Mouse (Mus musculus) induced T-regulatory cell, adult 2 months (primary cell): ENCODE data around the gene Ccdc6.

ENCODE experiments used
- DNase-seq: peaks from one replicate; pipeline ENCODE4 v3.0.0-alpha.2; 2012; ENCODE audit warnings: low read depth

The Ccdc6 gene

DNA sequence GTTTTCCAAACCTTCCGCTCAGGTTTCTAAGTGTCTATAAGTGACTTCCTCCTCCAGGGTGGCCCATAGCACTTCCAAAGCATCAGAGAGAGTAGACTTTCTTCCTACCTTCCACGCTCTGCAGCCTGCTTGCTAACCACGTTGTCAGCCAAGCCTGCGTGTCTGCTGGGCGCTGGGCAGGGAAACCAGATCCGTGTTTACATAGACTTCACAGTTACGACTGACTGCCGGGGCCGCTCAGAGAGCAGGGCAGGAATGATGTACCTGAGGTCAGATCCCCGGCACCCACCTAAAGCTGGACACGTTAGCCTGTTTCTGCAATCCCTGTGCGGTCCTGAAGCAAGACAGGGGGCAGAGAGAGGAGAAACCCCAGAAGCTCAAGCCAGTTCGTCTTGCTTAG, 71.5 kb downstream of the Ccdc6 start:
- no peak for DNase-seq

DNA sequence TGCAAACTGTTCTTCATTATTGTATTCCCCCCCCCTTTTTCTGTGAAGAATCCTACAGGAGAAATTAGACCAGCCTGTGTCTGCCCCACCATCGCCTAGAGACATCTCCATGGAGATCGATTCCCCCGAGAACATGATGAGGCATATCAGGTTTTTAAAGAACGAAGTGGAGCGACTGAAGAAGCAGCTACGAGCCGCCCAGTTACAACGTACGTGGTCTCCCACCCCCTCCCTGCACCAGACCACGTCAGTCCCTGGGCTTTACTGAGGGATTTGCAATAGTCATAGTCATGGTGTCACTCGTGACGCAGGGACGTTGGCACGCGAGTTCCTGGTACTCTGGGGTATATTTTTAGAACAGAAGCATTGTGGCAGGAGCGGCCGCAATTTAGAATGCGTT, 72.1 kb downstream of the Ccdc6 start:
- DNase-seq: no peak

DNA sequence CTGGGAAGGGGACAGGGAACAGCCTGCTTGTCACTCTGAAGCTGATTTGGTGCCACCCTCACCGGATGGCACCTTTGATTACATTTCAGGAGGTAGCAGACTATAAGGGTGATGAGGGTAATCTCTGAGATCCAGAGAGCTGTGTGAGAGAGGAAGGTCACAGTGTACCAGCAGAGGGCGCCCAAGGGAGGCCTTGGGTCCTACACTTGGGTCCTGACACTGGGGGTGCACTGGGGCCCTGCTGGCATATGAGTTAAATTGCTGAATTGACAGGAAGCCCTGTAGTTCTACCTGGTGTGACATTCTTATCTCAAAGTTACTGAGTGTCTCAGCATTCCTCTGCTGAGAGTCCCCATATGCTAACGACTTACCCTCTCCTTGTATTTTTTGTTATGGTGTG, 76.4 kb downstream of the Ccdc6 start:
- peak; percentile 82 for DNase-seq

DNA sequence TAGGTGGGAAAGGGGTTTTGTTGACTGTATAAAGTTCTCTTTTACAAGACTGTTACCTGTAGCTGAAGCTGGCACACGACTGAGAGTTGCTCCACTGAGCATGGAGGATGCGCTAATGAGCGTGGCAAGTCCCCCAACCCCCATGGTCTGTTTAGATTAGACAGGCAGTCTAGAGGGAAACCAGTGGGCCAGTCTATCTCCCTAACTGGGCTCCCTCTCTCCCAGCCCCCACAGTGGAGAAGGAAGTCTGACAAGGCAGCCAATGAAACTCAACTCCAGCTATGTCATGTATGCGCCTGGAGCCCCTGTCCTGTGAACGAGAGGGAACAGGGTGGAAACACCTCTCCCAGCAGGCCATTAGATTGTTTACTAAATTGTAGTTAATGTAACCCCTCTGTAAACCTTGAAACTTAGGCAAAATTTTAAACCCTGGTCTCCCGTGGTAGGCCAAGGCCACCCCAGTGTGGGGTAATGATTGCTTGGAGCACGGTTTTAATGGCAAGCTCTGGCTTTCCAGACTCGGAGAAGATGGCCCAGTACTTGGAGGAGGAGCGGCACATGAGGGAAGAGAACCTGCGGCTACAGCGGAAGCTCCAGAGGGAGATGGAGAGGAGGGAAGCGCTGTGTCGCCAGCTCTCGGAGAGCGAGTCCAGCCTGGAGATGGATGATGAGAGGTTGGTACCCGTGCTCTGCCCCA, 77.7 kb downstream of the Ccdc6 start:
- no peak for DNase-seq

DNA sequence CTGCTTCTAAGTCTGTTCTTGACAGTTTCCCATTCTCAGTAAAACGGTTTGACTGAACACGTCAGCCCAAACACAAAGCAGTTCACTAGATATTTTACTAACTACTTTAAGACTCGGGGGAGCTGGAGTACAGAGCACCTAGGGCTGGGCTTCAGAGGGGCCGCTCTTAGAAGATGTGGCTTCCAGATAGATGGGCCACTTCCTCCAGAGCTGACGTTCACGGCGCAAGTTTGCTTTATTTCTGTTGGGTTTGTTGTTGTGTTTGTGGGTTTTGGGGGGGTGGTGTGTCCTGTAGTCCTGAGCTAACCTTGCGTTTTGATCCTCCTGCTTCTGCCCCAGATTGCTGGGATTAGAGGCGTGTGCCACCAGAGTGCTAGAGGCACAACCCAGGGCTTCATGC, 83.8 kb downstream of the Ccdc6 start:
- peak; percentile 78 for DNase-seq

DNA sequence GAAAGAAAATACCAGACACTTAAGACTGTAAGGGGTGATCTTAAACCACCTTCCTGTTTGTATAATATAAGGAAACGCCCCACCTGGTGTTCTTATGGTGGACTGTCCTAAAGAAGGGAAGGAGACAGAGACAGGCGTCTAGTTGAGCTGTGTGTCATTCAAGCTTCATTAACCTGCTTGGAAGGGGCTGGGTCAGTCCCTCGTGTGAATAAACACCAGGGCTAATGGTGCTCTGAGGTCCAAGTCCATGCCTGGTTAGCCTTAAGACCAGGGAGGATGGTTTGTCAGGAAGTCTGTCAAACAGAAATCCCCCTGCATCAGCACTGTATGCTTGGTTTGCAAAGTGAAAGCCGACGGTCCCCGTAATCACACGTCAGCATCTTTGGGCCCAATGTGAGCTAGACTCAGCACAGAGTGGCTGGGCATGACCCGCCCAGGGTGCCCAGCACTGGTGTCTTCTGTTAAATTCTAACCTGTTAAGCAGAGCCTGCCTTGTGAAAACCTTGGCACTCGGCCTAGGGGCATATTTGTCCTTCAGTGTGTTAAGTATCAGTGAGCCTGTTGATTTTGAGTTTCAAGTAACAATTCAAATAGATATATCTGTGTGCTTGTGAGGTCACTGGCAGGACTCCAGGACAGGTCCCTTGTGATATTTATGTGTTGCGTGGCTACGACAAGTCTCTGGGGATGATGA, 84.5 kb downstream of the Ccdc6 start:
- peak; percentile 79 for DNase-seq

DNA sequence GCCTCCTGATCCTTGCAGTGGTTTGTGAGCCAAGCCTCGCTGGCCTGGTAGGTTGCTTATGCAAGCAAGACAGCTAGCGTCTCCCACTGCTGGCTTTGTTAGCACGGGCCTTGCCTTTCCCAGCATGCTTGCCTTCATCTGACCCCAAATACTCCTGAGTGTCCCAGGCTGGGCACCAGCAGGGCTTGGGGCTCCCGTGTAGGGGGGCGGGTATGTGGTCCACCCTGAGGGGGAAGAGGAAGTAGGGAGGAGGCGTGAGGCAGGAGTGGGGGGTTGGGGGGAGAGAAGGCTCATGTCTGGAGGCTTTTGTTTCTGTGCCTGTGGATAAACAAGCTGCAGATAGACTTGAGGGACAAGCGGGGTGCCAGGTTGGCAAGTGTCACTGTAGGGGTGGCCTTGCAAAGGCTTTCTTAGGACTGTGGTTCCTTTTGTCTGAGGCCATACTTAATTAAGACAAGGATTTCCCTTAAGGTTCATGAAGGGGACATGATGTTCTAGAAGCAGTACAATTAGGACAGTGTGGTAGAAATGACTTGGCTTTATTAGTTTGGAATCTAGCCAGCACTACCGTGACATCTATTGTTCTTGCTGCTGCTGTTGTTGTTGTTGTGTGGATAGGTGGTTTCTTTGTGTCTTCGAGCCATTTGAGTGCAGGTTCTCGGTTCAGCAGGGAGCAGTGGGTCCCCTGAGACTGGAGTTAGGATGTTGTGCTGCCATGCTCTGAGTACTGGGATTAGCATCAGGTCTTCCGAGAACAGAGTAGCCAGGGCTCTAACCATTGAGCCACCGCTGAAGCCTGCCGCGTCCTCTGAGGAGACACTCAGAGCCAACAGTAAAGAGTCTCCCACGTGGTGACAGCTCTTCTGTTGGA, 86.5 kb downstream of the Ccdc6 start:
- no peak for DNase-seq

DNA sequence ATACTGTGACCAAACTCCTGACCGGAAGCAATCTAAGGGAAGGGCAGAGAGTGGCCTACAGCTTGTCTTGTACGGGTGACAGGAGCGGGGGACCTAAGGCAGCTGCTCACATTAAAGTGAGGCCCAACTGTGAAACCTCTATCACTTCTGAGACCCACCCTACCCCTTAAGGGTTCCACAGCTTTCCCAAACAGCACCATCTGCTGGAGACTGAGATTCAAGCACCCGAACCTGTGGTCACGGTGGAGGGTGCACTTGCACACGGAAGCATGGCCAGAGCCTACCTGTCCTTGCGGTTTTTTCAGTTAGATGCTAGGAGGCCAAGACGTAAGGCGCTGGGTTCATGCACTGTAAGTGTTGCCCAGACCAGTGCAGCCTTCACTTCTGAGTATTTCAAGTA, 89.2 kb downstream of the Ccdc6 start:
- peak; percentile 50 for DNase-seq

DNA sequence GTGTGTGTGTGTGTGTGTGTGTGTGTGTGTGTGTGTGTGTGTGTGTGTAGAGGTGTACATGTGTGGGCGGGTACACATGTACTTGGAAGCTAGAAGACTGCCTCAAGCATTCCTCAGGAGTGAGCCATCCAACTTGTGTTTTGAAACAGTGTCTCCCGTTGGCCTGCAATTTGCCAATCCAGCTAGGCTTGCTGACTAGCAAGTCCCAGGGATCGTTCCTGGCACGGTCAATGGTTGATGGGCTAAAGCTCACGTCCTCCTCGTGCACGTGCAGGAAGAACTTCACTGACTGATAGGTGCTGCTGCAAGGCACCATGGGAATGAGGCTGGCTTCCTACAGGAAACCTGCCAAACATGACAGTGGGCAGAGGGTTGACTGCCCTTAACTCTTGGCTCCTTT, 89.7 kb downstream of the Ccdc6 start:
- no peak for DNase-seq

DNA sequence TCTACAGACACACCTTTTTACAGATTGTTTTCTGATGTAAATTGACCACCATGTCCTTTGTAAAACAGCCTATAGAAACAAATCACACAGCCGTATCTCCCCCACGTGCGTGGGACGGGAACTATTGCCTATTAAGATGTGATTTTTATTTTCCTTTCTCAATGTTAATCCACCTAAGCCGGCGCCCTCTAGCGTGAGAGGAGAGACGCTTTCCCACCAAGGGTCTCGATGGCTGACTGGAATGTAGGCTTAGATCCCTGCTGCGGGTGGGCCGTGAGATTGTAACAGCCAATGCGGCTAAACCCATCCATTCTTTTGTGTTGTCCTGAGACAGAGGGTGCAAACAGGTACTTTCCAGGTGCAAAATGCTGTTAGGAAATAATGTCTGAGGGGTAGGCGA, 92.9 kb downstream of the Ccdc6 start:
- DNase-seq: no peak

DNA sequence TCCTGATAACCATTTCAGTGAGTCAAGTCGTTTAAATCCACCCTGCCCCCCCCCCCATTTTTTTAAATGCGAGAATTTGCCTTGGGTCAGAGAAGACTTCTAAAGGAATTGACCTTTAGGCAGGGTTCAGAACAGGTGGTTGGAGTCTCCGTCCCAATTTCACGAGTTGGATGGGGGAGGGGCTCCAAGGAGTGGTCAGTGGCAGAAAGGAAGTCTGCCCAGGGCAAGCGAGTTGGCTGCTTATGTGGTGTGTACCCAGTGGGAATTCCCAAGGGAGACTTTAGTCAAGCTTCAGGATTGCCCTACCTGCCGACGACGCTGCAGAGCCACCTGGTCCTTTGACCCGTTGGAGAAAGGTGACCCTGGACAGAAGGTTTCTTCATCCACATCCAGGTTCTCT, 97.4 kb downstream of the Ccdc6 start:
- no peak for DNase-seq

DNA sequence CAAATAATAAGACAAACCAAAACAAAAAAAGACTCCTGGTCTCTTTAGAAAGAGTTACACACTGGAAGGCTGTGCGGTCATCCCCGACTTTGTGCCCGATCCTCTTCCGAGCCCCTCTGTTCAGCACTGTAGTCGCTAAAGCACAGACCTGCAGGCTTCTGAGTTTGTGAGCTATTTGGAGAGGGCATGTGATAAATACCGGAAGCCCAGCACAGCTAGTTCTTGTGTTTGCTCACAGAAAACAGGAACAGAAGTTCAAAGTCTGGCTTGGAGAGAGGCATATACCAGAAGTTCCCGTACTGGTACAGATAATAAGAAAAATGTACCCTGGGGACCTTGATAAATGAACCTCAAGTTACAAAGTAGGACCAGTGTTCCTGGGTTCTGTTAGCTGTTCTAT, 98.4 kb downstream of the Ccdc6 start:
- no peak for DNase-seq

DNA sequence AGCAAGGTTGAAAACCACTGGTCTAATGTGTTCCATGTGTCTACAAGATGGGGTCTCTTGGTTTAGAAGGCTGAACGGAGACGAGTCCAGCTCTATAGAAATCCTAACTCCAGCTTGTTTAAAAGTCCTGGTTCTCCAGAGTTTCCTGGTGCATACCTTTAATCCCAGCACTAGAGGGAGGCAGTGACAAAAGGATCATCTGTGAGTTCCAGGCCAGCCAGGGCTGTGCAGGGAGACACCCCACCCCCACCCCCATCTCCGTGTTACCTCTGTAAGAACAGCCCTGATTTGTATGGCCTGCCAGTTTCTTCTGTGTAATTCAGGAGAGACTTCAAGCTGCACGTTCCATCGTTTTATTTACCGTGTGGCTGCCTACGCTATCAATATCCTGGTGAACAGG, 98.9 kb downstream of the Ccdc6 start:
- DNase-seq: no peak

DNA sequence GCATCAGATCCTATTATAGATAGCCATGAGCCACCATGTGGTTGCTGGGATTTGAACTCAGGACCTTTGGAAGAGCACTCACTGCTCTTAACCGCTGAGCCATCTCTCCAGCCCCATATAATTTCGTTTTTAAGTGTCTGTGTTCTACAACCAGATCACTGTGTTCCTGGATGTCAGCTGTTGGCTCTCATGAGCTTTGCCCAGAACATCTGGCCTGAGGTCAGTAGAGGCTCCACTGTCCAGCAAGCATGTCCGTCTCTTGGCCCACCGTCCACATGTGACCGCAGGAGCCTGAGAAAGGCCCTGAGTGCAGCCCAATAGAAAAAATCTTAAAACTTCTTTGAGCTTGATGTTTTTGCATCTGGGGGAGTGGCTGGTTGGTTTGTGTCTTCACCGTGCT, 99.7 kb downstream of the Ccdc6 start:
- DNase-seq: no peak

DNA sequence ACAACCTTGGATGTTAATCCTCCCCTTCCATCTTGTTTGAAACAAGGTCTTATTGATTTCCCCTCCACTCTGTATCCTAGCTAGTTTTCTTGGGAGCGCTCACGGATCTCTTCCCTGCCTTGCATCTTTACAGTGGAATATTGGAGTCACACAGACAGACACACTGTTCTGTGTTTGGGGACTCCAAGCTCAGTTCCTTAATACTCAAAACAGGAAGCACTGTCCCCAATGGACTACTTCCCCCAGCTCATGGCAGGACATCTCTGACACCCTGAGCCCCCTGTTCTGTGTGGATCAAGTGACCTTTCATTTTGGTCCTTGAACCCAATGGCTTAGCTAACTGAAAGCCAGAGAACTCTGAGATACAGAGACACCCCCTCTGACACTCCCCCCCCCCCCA, 100.7 kb downstream of the Ccdc6 start:
- no peak for DNase-seq

DNA sequence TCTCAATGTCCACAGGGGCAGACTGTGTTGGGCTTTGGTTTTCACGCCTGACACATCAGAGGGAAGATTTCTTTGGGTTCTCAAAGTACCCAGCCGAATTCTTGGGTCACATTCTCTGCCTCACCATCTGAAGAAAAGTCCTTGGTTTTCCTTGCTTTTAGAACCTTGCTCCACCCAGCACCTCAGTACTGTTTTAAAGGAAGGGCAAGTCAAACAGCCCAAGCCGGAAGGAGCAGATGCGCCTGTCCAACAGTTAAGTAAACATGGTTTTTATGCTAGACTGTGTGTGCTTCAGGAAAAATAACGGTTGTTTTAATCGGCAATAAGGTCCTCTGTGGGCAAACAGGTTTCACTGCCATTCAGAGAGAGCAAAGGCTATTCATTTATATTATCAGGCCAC, 101.1 kb downstream of the Ccdc6 start:
- DNase-seq: no peak

DNA sequence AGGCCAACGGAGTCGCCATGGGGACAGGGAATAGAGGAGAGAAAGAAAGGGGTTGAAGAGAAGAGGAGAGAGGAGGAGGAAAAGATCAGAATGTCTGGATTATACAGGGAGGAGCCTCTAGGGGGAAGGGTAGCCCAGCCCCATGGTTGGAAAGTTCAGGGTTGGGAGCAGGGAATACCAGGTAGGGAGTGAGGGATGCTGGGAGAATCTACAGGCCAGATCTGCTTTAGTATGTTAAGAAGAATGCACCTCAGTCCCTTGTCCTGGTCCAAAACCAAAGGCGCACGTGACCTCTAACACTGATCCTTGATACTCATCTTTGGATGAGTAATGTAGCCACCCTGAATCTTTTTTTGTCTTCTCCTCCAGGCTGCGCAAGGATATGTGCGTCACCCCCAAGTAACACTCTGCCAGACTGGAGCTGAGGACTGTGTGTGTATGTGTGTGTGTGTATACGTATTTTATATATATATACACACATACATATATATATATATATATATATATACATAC, 102.1 kb downstream of the Ccdc6 start:
- no peak for DNase-seq

DNA sequence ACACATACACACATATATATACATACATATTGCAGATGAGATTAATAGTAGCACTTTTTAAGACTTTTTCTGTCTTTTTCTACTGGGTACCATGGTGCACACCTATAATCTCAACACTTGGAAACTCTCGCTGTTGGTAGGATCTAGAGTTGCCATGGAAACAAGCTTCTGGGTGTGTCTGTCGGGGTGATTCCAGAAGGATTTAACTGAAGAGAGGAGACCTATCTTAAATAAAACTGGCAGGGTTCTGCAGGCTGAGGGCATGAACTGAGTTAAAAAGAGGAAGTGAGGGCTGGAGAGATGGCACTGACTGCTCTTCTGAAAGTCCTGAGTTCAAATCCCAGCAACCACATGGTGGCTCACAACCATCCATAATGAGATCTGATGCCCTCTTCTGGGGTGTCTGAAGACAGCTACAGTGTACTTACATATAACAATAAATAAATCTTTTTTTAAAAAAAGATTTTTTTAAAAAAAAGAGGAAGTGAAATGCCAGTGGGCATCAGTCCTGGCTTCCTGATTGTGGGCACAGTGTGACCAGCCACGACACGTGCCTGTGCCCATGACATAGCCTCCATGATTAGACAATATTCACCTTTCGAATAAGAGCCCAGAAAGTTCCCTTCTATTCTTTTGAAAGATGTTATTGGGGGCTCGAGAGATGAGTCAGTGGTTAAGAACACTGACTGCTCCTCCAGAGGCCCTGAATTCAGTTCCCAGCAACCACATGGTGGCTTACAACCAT, 102.7 kb downstream of the Ccdc6 start:
- DNase-seq: no peak

DNA sequence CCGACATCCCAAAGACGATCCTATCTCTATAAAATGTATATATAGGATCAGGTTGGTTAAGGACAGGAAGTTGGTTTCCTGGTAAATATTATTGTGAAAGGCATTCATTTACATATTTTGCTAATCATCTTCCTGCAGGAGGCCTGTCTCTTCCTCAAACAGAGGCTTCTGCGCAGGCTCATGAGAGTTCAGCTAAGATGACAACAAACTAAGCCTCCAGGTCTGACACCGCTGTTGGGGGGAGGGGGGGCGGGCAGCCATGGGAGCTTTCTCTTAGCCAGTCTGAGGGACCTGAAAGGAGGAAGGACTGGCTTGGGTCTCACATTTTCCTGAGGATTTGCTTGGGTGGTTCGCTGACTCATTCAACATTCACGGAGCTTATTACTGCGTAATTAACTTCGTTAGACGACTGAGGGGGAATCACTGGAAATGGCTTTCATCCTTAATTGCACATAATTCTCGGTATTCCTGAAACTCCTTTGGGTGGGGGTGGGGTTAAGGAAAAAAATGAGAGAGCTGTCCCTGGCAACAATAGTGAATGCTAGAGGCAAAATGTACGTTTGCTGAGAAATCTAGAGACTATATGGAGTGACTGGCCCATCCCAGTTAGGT, 104.1 kb downstream of the Ccdc6 start:
- no peak for DNase-seq

DNA sequence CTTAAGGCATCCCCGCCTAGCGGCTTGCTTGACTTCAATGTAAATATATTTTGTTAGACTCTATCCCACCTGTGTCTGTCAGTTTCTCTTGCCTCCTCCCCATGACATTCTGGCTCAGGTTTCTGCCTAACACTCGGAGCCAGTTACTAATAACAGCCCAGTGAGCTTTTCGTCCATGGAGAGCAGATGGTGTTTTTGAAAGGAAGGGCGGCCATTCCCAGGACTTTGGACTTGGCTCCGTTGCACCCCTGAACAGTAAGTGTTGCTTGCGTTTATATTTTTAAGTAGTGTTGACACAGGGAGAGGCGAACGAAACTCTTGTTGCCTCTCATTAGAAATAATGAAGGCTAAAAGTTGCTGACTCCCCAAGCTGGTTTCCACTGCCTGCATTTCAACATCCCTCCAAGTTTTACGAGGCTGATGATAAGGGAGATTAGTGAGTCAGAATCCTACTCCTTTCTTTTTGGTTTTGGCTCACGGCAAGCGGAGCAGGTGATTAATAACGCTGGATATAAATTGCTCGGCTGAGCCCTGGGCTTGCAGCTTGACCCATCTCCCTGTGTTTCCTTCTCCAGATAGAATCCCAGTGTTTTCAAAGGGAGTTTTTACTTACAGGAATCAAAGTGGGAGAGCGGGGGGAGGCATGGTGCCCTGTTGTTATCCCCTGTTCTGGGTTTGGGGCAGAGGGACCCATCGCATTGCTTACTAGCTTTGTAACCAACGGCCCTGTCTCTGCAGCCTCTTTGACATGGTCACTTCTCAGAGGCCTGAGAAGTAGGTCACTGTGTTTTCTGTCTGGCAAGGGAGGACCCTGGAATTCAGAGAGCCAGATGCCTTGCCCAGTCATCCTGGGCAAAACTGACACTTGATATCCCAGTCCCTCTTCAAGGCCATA, 107.8 kb downstream of the Ccdc6 start, which contains the start of gene Mrln:
TSS of gene Mrln (plus strand) at position 160 of the 895 bp plus-strand sequence.
- no peak for DNase-seq

DNA sequence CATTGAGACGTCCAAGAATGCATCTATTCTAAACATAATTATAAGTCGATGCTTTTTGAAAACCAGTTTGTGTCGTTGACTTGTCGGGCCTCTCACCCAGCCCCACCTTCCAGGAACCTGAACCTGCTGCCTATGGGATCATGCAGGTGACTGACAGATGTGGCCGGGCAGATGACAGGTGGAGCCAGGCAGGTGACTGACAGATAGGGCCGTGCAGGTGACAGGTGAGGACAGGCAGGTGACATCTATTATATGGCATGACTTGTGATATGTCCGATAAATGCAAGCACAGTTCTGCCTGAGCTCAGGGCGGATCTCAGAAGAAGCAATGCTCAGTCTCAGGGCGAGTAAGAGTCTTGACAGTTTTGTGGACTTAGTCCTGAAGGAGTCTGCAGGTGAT, 114.4 kb downstream of the Ccdc6 start:
- no peak for DNase-seq
